Mouse (Mus musculus) gastrocnemius, adult 2 months (tissue): Measurements from ENCODE around the gene Eloa. TPM values are rescaled to one million over a fixed set of nuclear protein-coding genes. Genes with fewer than 3 reads are reported as not detected.

ENCODE experiments used
- DNase-seq: peaks from one replicate; pipeline ENCODE4 v3.0.0; 2022
- H3K27ac ChIP-seq: fragments of 200-600 bp; 2 replicates; pipeline ENCODE4 v1.8.1; 2022; ENCODE audit warnings: mild to moderate bottlenecking
- H3K4me3 ChIP-seq: fragments of 200-600 bp; 2 replicates; pipeline ENCODE4 v1.8.1; 2022; ENCODE audit warnings: mild to moderate bottlenecking, moderate library complexity
- CTCF ChIP-seq: fragments of 200-600 bp; IDR thresholded peaks from 2 replicates; pipeline ENCODE4 v1.8.1; 2022; ENCODE audit warnings: antibody characterized with exemption, mild to moderate bottlenecking, moderate library complexity
- intact Hi-C: fragments of 180-260 bp; cut with DNase I; formaldehyde crosslinking; loops from one replicate; pipeline ENCODE4 v1.15.1; 2025
- total RNA-seq, 2 experiments: library from RNA; stranded (reverse); gene quantifications; 2 replicates each; pipeline ENCODE4 v1.2.3; 2021

Eloa gene
- total RNA-seq, 2 experiments from 2014 or later = 58.9 to 63.4 TPM

GRCm38 (mm10) chr4:135960717-135961116, 60.8 kb downstream of the Eloa start:
- intact Hi-C loops = no loop called here
- H3K4me3 ChIP-seq = no peak overlapping the region
- no peak overlapping the region for H3K27ac ChIP-seq
- TF ChIP-seq CTCF = peak; percentile 92
- DNase-seq = peak; percentile 84

- TF ChIP-seq CTCF = no peak
- H3K27ac ChIP-seq = no peak overlapping the region
- intact Hi-C loops = no loop called here
- no peak overlapping the region for H3K4me3 ChIP-seq
- no peak for DNase-seq
Observed at GRCm38 (mm10) chr4:135958354-135958753, 63.2 kb downstream of the Eloa start.

GRCm38 (mm10) chr4:135955886-135956285, 65.7 kb downstream of the Eloa start:
- intact Hi-C loops = no loop called here
- Histone ChIP-seq H3K4me3 (no peak overlapping the region), H3K27ac (no peak overlapping the region)
- DNase-seq = no peak
- TF ChIP-seq CTCF = no peak

GRCm38 (mm10) chr4:135954241-135954640, 67.3 kb downstream of the Eloa start:
- intact Hi-C loops = no loop called here

More at GRCm38 (mm10) chr4:135954241-135954640, 67.3 kb downstream of the Eloa start:
- Histone ChIP-seq H3K27ac (no peak overlapping the region; the same call in 1 of the 2 replicates), H3K4me3 (no peak overlapping the region)
- TF ChIP-seq CTCF = peak; percentile 91
- DNase-seq = peak; percentile 78

Other genes with a start within 250 kb of the Eloa start
- 10 to 100 TPM; 27.2 to 30.6 TPM for gene Srsf10, start 166.0 kb downstream of the Eloa start, total RNA-seq
- 10 to 100 TPM; 36.7 to 44.8 TPM for gene Pnrc2, start 147.9 kb downstream of the Eloa start, total RNA-seq
- gene Cnr2, start 126.4 kb downstream of the Eloa start, total RNA-seq = under 1 TPM; 0.10 to 0.11 TPM
- 10 to 100 TPM; 17.0 to 23.0 TPM for gene Fuca1, start 101.0 kb downstream of the Eloa start, total RNA-seq
- gene Hmgcl, start 75.3 kb downstream of the Eloa start, total RNA-seq = 10 to 100 TPM; 31.7 to 43.4 TPM
- under 1 TPM in 1 of 2 experiments, not detected in 1; 0.47 TPM for gene Gale, start 58.0 kb downstream of the Eloa start, total RNA-seq
- 10 to 100 TPM; 25.6 to 30.4 TPM for gene Lypla2, start 49.1 kb downstream of the Eloa start, total RNA-seq
- gene Pithd1, start 34.5 kb downstream of the Eloa start, total RNA-seq = 10 to 100 TPM; 23.3 to 28.5 TPM
- gene Rpl11, start 31.7 kb upstream of the Eloa start, total RNA-seq = 100 to 1,000 TPM; 215 to 256 TPM
- 10 to 100 TPM; 11.3 to 21.9 TPM for gene Id3, start 121.7 kb upstream of the Eloa start, total RNA-seq
- gene E2f2, start 150.6 kb upstream of the Eloa start, total RNA-seq = 1 to 10 TPM in 1 of 2 experiments, under 1 TPM in 1; 0.48 to 1.1 TPM
- gene Asap3, start 184.6 kb upstream of the Eloa start, total RNA-seq = 1 to 10 TPM; 1.5 to 2.5 TPM
- gene Tcea3, start 226.0 kb upstream of the Eloa start, total RNA-seq = 100 to 1,000 TPM; 344 to 373 TPM